Mouse (Mus musculus): ENCODE results near the gene Arl13b. TPM values are rescaled to one million over a fixed set of nuclear protein-coding genes. Genes with fewer than 3 reads are reported as not detected.

Gene Arl13b
- polyA plus RNA-seq, 1 experiment from 2014 or later, result 16.0 TPM

DNA sequence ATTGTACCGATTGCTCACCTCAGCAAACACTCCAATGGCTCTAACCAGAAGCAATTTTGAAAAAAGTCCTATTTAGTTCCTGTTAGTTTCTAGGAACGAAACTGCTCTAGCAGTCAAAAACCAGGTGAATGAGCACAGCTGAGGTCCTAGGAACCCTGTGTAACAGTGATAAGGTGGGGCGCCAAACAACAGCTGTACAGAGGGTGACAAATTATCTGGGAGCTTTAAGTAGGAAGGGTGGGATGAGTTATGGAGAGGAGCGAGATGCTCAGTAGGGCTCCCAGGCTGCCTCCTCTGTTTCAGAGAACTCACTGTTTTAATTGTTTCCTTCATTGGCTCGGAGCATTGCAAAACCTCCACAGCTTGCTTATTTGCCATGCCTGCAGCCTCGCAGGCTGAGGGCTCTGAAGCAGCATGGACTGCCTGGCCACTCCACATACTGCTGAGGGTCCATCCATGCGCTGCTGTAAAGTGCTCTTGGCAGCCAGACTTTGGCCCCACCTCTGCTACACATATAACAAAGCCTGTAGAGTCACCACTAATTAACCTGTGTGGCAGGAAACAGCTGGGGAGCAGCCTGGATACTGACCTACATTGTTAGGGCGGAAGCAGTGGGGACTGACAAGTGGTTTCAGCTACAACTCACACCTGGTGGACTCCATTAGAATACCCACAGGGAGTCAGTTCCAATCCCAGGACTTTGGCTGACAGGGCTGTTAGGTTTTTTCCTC lies 39.4 kb downstream of the Arl13b start:
- Histone ChIP-seq H3K27me3 (ENCODE audit: low read depth, poor library complexity, severe bottlenecking) (no peaks in the 10 kb centered on the region), H3K4me3 (no peak overlapping the region), H3K9me3 (replicated peaks) (no peaks in the 10 kb centered on the region), H3K27ac (replicated peaks) (no peak overlapping the region), H3K4me1 (0 out of 2 replicates have a peak, but pooled peaks cover 3% of the 10 kb centered on the region), H3K36me3 (peaks cover 12% of the 10 kb centered on the region)
- no peak for DNase-seq (ENCODE audit: low spot score)
- WGBS, result 66% methylated on average over 8 of the region's 8 CpGs

- no peak for DNase-seq (ENCODE audit: low spot score)
- Histone ChIP-seq H3K9me3 (replicated peaks) (no peaks in the 10 kb centered on the region), H3K4me3 (no peak overlapping the region), H3K27me3 (ENCODE audit: low read depth, poor library complexity, severe bottlenecking) (no peaks in the 10 kb centered on the region), H3K4me1 (0 out of 2 replicates have a peak, but pooled peaks cover 3% of the 10 kb centered on the region), H3K36me3 (peaks cover 22% of the 10 kb centered on the region), H3K27ac (replicated peaks) (no peak overlapping the region)
- WGBS, result 94% methylated on average over 3 of the region's 3 CpGs
Observed at GRCm38 (mm10) chr16:62804621-62805020, 42.2 kb downstream of the Arl13b start.

- Histone ChIP-seq H3K27me3 (ENCODE audit: low read depth, poor library complexity, severe bottlenecking) (no peaks in the 10 kb centered on the region), H3K4me1 (no peaks in the 10 kb centered on the region), H3K4me3 (no peak overlapping the region), H3K27ac (replicated peaks) (no peak overlapping the region), H3K36me3 (peaks cover 27% of the 10 kb centered on the region), H3K9me3 (replicated peaks) (no peaks in the 10 kb centered on the region)
- WGBS, result 88% methylated on average over 3 of the region's 3 CpGs
- DNase-seq (ENCODE audit: low spot score), result no peak
Observed at GRCm38 (mm10) chr16:62799839-62800238, 47.0 kb downstream of the Arl13b start.

GRCm38 (mm10) chr16:62799426-62799825 lies 47.4 kb downstream of the Arl13b start:
- WGBS, result 89% methylated on average over 4 of the region's 4 CpGs
- H3K4me1 ChIP-seq, result no peaks in the 10 kb centered on the region
- no peaks in the 10 kb centered on the region for H3K27me3 ChIP-seq (ENCODE audit: low read depth, poor library complexity, severe bottlenecking)
- no peaks in the 10 kb centered on the region for H3K9me3 ChIP-seq (replicated peaks)
- H3K36me3 ChIP-seq, result peaks cover 23% of the 10 kb centered on the region
- no peak overlapping the region for H3K27ac ChIP-seq (replicated peaks)
- no peak for DNase-seq (ENCODE audit: low spot score)
- no peak overlapping the region for H3K4me3 ChIP-seq

DNA sequence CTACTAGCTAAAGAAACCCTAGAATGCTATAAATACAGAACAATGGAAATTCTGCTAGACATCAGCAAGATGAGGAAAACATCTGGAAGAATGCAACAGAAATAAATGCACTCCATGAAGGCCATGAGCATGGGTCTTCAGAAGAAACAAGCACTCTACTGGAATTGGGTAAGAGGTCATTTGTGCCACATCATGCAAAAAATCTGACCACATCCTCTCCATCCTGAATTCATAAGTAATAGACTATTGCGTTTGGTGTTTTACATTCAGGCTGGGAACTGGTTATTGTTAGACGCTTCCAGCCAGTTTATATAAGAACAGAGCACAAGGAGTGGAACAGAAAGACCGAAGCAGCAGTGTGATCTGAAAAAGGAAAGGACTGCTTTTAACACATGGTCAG lies 48.0 kb downstream of the Arl13b start:
- no peak overlapping the region for H3K4me3 ChIP-seq
- no peaks in the 10 kb centered on the region for H3K27me3 ChIP-seq (ENCODE audit: low read depth, poor library complexity, severe bottlenecking)
- H3K4me1 ChIP-seq, result no peaks in the 10 kb centered on the region
- H3K9me3 ChIP-seq (replicated peaks), result no peaks in the 10 kb centered on the region
- WGBS, result 97% methylated on average over 3 of the region's 3 CpGs
- H3K36me3 ChIP-seq, result peaks cover 23% of the 10 kb centered on the region
- no peak overlapping the region for H3K27ac ChIP-seq (replicated peaks)
- DNase-seq (ENCODE audit: low spot score), result no peak

DNA sequence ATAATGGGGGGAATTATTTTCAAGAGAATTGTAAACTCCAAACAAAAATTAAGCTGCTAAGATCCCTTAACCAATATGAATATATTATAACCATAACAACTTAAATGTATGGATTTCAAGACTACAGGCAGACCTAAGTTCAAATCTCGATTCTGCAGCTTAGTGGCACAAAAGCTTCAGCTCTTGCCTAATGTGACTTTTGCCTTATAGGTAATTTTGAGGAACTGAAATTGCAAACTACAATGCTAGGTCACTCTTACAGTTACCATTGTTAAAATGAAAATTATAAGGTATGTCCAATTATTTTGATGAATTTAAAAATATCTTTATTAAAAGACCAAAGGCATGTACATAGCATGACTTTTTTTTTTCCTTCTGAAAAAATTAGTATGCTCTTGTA lies 50.2 kb downstream of the Arl13b start:
- no peak overlapping the region for H3K27ac ChIP-seq (replicated peaks)
- peaks cover 13% of the 10 kb centered on the region for H3K36me3 ChIP-seq
- WGBS, result 75% methylated on average over 1 of the region's 1 CpGs
- H3K4me1 ChIP-seq, result no peaks in the 10 kb centered on the region
- no peaks in the 10 kb centered on the region for H3K27me3 ChIP-seq (ENCODE audit: low read depth, poor library complexity, severe bottlenecking)
- no peak for DNase-seq (ENCODE audit: low spot score)
- no peaks in the 10 kb centered on the region for H3K9me3 ChIP-seq (replicated peaks)
- H3K4me3 ChIP-seq, result no peak overlapping the region

- H3K36me3 ChIP-seq, result 0 out of 2 replicates have a peak, but pooled peaks cover 4% of the 10 kb centered on the region
- WGBS, result 3% methylated on average over 41 of the region's 41 CpGs
- no peaks in the 10 kb centered on the region for H3K9me3 ChIP-seq (replicated peaks)
- H3K27me3 ChIP-seq (ENCODE audit: low read depth, poor library complexity, severe bottlenecking), result no peaks in the 10 kb centered on the region
- peak within 1 kb of the TSS; percentile 87 for H3K4me3 ChIP-seq
- peaks cover 18% of the 10 kb centered on the region for H3K4me1 ChIP-seq
- peak within 1 kb of the TSS; percentile 94 for H3K27ac ChIP-seq (replicated peaks)
- peak; percentile 94 for DNase-seq (ENCODE audit: low spot score)
Observed at GRCm38 (mm10) chr16:62786621-62787331, 60.1 kb downstream of the Arl13b start, which contains the start of gene Nsun3. Nsun3 (minus strand) TSS chr16:62786818.

GRCm38 (mm10) chr16:62782229-62782628 lies 64.6 kb downstream of the Arl13b start:
- Histone ChIP-seq H3K4me1 (peaks cover 16% of the 10 kb centered on the region), H3K27me3 (ENCODE audit: low read depth, poor library complexity, severe bottlenecking) (no peaks in the 10 kb centered on the region), H3K27ac (replicated peaks) (no peak overlapping the region), H3K9me3 (replicated peaks) (no peaks in the 10 kb centered on the region), H3K4me3 (no peak overlapping the region), H3K36me3 (0 out of 2 replicates have a peak, but pooled peaks cover 4% of the 10 kb centered on the region)
- DNase-seq (ENCODE audit: low spot score), result no peak
- WGBS, result 75% methylated on average over 5 of the region's 5 CpGs

DNA sequence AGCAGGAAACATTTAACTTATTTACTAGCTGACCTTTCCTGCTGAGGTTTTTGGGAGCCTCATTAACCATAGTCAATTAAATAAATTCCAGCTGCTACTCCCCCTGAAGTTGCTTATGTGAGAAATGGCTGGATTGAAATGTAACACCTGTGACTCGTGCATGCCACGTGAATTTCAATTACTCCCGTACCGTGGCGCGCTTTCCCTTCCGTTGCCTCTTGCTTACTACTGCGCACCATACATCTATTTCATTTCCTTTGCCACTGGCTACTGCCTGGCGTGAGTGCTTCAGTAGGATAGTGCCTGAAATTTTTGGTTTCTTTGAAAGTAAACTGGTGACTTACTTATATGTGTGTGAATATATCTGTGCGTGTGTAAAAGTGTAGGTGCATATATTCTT lies 68.6 kb downstream of the Arl13b start:
- Histone ChIP-seq H3K36me3 (peaks cover 9% of the 10 kb centered on the region), H3K27me3 (ENCODE audit: low read depth, poor library complexity, severe bottlenecking) (no peaks in the 10 kb centered on the region), H3K4me3 (no peak overlapping the region), H3K4me1 (no peaks in the 10 kb centered on the region), H3K9me3 (replicated peaks) (no peaks in the 10 kb centered on the region), H3K27ac (replicated peaks) (no peak overlapping the region)
- 90% methylated on average over 10 of the region's 10 CpGs for WGBS
- DNase-seq (ENCODE audit: low spot score), result no peak

GRCm38 (mm10) chr16:62776034-62776433 lies 70.8 kb downstream of the Arl13b start:
- Histone ChIP-seq H3K9me3 (replicated peaks) (no peaks in the 10 kb centered on the region), H3K4me1 (no peaks in the 10 kb centered on the region), H3K27ac (replicated peaks) (no peak overlapping the region), H3K27me3 (ENCODE audit: low read depth, poor library complexity, severe bottlenecking) (no peaks in the 10 kb centered on the region), H3K36me3 (peaks cover 4% of the 10 kb centered on the region), H3K4me3 (no peak overlapping the region)
- no peak for DNase-seq (ENCODE audit: low spot score)
- WGBS, result 77% methylated on average over 11 of the region's 11 CpGs

- DNase-seq (ENCODE audit: low spot score), result no peak
- WGBS, result 84% methylated on average over 4 of the region's 4 CpGs
- H3K27me3 ChIP-seq (ENCODE audit: low read depth, poor library complexity, severe bottlenecking), result no peaks in the 10 kb centered on the region
- H3K36me3 ChIP-seq, result peaks cover 10% of the 10 kb centered on the region
- no peak overlapping the region for H3K4me3 ChIP-seq
- H3K9me3 ChIP-seq (replicated peaks), result no peaks in the 10 kb centered on the region
- H3K4me1 ChIP-seq, result no peaks in the 10 kb centered on the region
- H3K27ac ChIP-seq (replicated peaks), result no peak overlapping the region
Observed at GRCm38 (mm10) chr16:62773462-62773861, 73.4 kb downstream of the Arl13b start.

GRCm38 (mm10) chr16:62758340-62758739 lies 88.5 kb downstream of the Arl13b start:
- Histone ChIP-seq H3K9me3 (replicated peaks) (no peaks in the 10 kb centered on the region), H3K4me3 (no peak overlapping the region), H3K4me1 (peaks cover 6% of the 10 kb centered on the region; the same call in 1 of the 2 replicates), H3K27me3 (ENCODE audit: low read depth, poor library complexity, severe bottlenecking) (no peaks in the 10 kb centered on the region), H3K27ac (replicated peaks) (no peak overlapping the region), H3K36me3 (0 out of 2 replicates have a peak, but pooled peaks cover 4% of the 10 kb centered on the region)
- peak; percentile 17 for DNase-seq (ENCODE audit: low spot score)
- 95% methylated on average over 2 of the region's 2 CpGs for WGBS

DNA sequence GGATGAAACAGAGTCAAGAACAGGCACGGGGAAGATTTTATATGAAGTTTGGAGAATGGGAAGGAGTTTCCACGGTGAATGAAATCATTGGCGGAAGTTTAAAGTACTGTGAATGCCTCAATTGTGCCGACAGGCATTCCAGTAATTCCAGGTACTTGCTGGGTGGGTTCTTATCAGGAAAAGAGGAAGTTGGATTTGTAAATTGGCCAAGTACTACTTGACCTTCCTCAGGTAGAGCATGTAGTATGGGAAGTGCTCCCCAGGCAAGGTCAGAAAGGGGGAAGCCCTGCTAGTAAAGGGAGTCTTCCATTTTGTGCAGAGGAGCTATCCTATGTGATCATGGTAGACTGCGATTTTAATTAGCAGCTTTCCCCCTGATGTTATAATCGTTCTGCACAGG lies 91.5 kb downstream of the Arl13b start:
- Histone ChIP-seq H3K36me3 (0 out of 2 replicates have a peak, but pooled peaks cover 4% of the 10 kb centered on the region), H3K27me3 (ENCODE audit: low read depth, poor library complexity, severe bottlenecking) (no peaks in the 10 kb centered on the region), H3K4me1 (peaks cover 6% of the 10 kb centered on the region; the same call in 1 of the 2 replicates), H3K27ac (replicated peaks) (no peak overlapping the region), H3K9me3 (replicated peaks) (no peaks in the 10 kb centered on the region), H3K4me3 (no peak overlapping the region)
- 89% methylated on average over 6 of the region's 6 CpGs for WGBS
- no peak for DNase-seq (ENCODE audit: low spot score)

All from midbrain, embryonic 10.5 days (tissue).